ENCODE assay signal across 9 mouse cellular contexts in genomic region chr12:15850441-15850895, GRCm38 (mm10). TPM values are rescaled to one million over a fixed set of nuclear protein-coding genes. Genes with fewer than 3 reads are reported as not detected.
A peak's percentile ranks its signal among the peaks of the same experiment; 100 is the strongest.
DNase-seq lines count a peak whose midpoint lies in the region; ATAC-seq lines count a peak whose summit lies in the region.
"Had no signal": no experiment of that assay in that cellular context is flagged by ENCODE, and none has a peak within 500 bp of the region (broad histone marks: within the 10 kb centered on the region; RNA-seq: fewer than 3 reads in every experiment).

No protein-coding gene starts in this region.

- no peak for DNase-seq in neural tube, embryonic 10.5 days (ENCODE audit: extremely low spot score, low spot score)
- peak; percentile 65 to 72 for DNase-seq in gastrocnemius, adult 8-10 months (ENCODE audit: low spot score in 2 of 2)
- no peak for DNase-seq in right cerebral cortex, postnatal 14 days
- no peak for DNase-seq in spleen, postnatal 36 days (ENCODE audit: low spot score in 2 of 2)

- no peak overlapping the region for H3K9ac ChIP-seq in neural tube, embryonic 12.5 days
- no peak overlapping the region for H3K9ac ChIP-seq in kidney, embryonic 15.5 days
- H3K9ac ChIP-seq in neural tube, embryonic 15.5 days (replicated peaks): no peak overlapping the region
- H3K9ac ChIP-seq in forebrain, embryonic 16.5 days (replicated peaks; ENCODE audit: low read depth, low read length): no peak overlapping the region
- H3K9ac ChIP-seq: embryonic facial prominence, embryonic 13.5 days had no signal

- ATAC-seq in neural tube, embryonic 12.5 days (ENCODE audit: low FRiP score, low read depth): 0 out of 2 replicates have a peak, but pooled peaks have one; percentile 48
- ATAC-seq in kidney, embryonic 15.5 days (replicated peaks; ENCODE audit: low FRiP score): peak; percentile 58; the same call in 1 of the 2 replicates
- peak; percentile 47; the same call in 1 of the 2 replicates for ATAC-seq in neural tube, embryonic 15.5 days (ENCODE audit: low FRiP score)
- ATAC-seq in forebrain, embryonic 16.5 days: no peak

- 60% methylated on average over 8 of the region's 8 CpGs for WGBS in neural tube, embryonic 12.5 days
- 45% methylated on average over 8 of the region's 8 CpGs for WGBS in kidney, embryonic 15.5 days
- 40% methylated on average over 8 of the region's 8 CpGs for WGBS in neural tube, embryonic 15.5 days
- 67% methylated on average over 8 of the region's 8 CpGs for WGBS in forebrain, embryonic 16.5 days

- H3K27ac ChIP-seq in neural tube, embryonic 12.5 days: no peak overlapping the region
- H3K27ac ChIP-seq in kidney, embryonic 15.5 days: 0 out of 2 replicates have a peak overlapping the region, but pooled peaks have one; percentile 9
- no peak overlapping the region for H3K27ac ChIP-seq in neural tube, embryonic 15.5 days (replicated peaks)
- H3K27ac ChIP-seq in forebrain, embryonic 16.5 days (ENCODE audit: low read length): no peak overlapping the region
- H3K27ac ChIP-seq: embryonic facial prominence, embryonic 13.5 days had no signal

- no peaks in the 10 kb centered on the region for H3K36me3 ChIP-seq in neural tube, embryonic 12.5 days
- H3K36me3 ChIP-seq in kidney, embryonic 15.5 days: no peaks in the 10 kb centered on the region
- no peaks in the 10 kb centered on the region for H3K36me3 ChIP-seq in neural tube, embryonic 15.5 days
- no peaks in the 10 kb centered on the region for H3K36me3 ChIP-seq in forebrain, embryonic 16.5 days (ENCODE audit: control insufficient read depth, insufficient read depth)
- H3K36me3 ChIP-seq: embryonic facial prominence, embryonic 13.5 days had no signal

- no peak overlapping the region for H3K4me3 ChIP-seq in neural tube, embryonic 12.5 days
- H3K4me3 ChIP-seq in kidney, embryonic 15.5 days (replicated peaks): no peak overlapping the region
- H3K4me3 ChIP-seq in neural tube, embryonic 15.5 days (replicated peaks): no peak overlapping the region
- H3K4me3 ChIP-seq in forebrain, embryonic 16.5 days (replicated peaks; ENCODE audit: low read length): no peak overlapping the region
- H3K4me3 ChIP-seq: embryonic facial prominence, embryonic 13.5 days had no signal

- no peaks in the 10 kb centered on the region for H3K9me3 ChIP-seq in neural tube, embryonic 12.5 days
- no peaks in the 10 kb centered on the region for H3K9me3 ChIP-seq in kidney, embryonic 15.5 days (replicated peaks)
- H3K9me3 ChIP-seq in neural tube, embryonic 15.5 days (replicated peaks): no peaks in the 10 kb centered on the region
- no peaks in the 10 kb centered on the region for H3K9me3 ChIP-seq in forebrain, embryonic 16.5 days (ENCODE audit: control insufficient read depth, low read length)
- H3K9me3 ChIP-seq: embryonic facial prominence, embryonic 13.5 days had no signal

- H3K4me1 ChIP-seq in neural tube, embryonic 12.5 days: no peaks in the 10 kb centered on the region
- H3K4me1 ChIP-seq in kidney, embryonic 15.5 days: peaks cover 10% of the 10 kb centered on the region; the same call in 1 of the 2 replicates
- peaks cover 12% of the 10 kb centered on the region for H3K4me1 ChIP-seq in neural tube, embryonic 15.5 days
- no peaks in the 10 kb centered on the region; the same call in 1 of the 2 replicates for H3K4me1 ChIP-seq in forebrain, embryonic 16.5 days (replicated peaks; ENCODE audit: control insufficient read depth, insufficient read depth, low read length)

- H3K4me2 ChIP-seq in neural tube, embryonic 12.5 days (replicated peaks): no peak overlapping the region
- H3K4me2 ChIP-seq in kidney, embryonic 15.5 days: no peak overlapping the region
- H3K4me2 ChIP-seq in neural tube, embryonic 15.5 days: no peak overlapping the region
- no peak overlapping the region for H3K4me2 ChIP-seq in forebrain, embryonic 16.5 days (ENCODE audit: low read length)
- H3K4me2 ChIP-seq: embryonic facial prominence, embryonic 13.5 days had no signal

- no peaks in the 10 kb centered on the region for H3K27me3 ChIP-seq in neural tube, embryonic 12.5 days (replicated peaks)
- H3K27me3 ChIP-seq in kidney, embryonic 15.5 days: no peaks in the 10 kb centered on the region
- H3K27me3 ChIP-seq in neural tube, embryonic 15.5 days (replicated peaks): no peaks in the 10 kb centered on the region
- no peaks in the 10 kb centered on the region for H3K27me3 ChIP-seq in forebrain, embryonic 16.5 days (replicated peaks; ENCODE audit: control insufficient read depth, insufficient read depth, low read length)
- H3K27me3 ChIP-seq: embryonic facial prominence, embryonic 13.5 days had no signal

RNA-seq across cellular contexts. Expression of gene Trib2, which starts 33.7 kb away (rescaled TPM):
- polyA plus RNA-seq in neural tube, embryonic 12.5 days (2016; fragmentation: Nextera tagmentation; extraction: Ambion mirVana): 101 and 104 TPM in 2 replicates
- total RNA-seq in gastrocnemius, adult 8-10 months (2022): 10 to 100 TPM; 12.2 to 17.7 (median 15.8) TPM
- 54.8 and 56.1 TPM in 2 replicates for polyA plus RNA-seq in kidney, embryonic 15.5 days (2015; fragmentation: Nextera tagmentation; extraction: Ambion mirVana)
- 119 and 134 TPM in 2 replicates for polyA plus RNA-seq in neural tube, embryonic 15.5 days (2015; fragmentation: Nextera tagmentation; extraction: Ambion mirVana)
- polyA plus RNA-seq in forebrain, embryonic 16.5 days (2015; fragmentation: Nextera tagmentation; extraction: Ambion mirVana): 107 and 112 TPM in 2 replicates

Comparison
In these comparisons a context has a peak if more than half of its experiments do, and no peak if none do; other contexts are left out.
1. DNase-seq: peak in gastrocnemius, adult 8-10 months (2 of 2); none in neural tube, embryonic 10.5 days (single experiment), right cerebral cortex, postnatal 14 days (single experiment) and spleen, postnatal 36 days (0 of 2).